ENCODE assay signal across 28 mouse cellular contexts in genomic region chr10:8511760-8512159, GRCm38 (mm10). TPM values are rescaled to one million over a fixed set of nuclear protein-coding genes. Genes with fewer than 3 reads are reported as not detected.
DNase-seq lines count a peak whose midpoint lies in the region; ATAC-seq and TF ChIP-seq lines count a peak whose summit lies in the region.
"Had no signal": no experiment of that assay in that cellular context is flagged by ENCODE, and none has a peak within 500 bp of the region (broad histone marks: within the 10 kb centered on the region; RNA-seq: fewer than 3 reads in every experiment).

No protein-coding gene starts in this region.

- 48% methylated on average over 8 of the region's 8 CpGs for WGBS in forebrain, postnatal 0 days
- 78% methylated on average over 8 of the region's 8 CpGs for WGBS in forebrain, embryonic 13.5 days

- H3K27ac ChIP-seq in forebrain, postnatal 0 days (ENCODE audit: low read depth, low read length) = peak overlapping the region; percentile 29; the same call in 1 of the 2 replicates
- no peak overlapping the region for H3K27ac ChIP-seq in forebrain, embryonic 13.5 days
- peak overlapping the region; percentile 60 for H3K27ac ChIP-seq in layer of hippocampus, adult 2 months
- H3K27ac ChIP-seq: heart, adult 2 months; hindbrain, embryonic 12.5 days; left cerebral cortex, adult 2 months; limb, embryonic 10.5 days; liver, embryonic 15.5 days; lung, embryonic 15.5 days had no signal

- H3K9me3 ChIP-seq in forebrain, postnatal 0 days (ENCODE audit: low read length) = no peaks in the 10 kb centered on the region
- no peaks in the 10 kb centered on the region for H3K9me3 ChIP-seq in forebrain, embryonic 13.5 days (replicated peaks)
- H3K9me3 ChIP-seq: hindbrain, embryonic 12.5 days; limb, embryonic 10.5 days; liver, embryonic 15.5 days; lung, embryonic 15.5 days had no signal

- H3K4me3 ChIP-seq in forebrain, postnatal 0 days (ENCODE audit: low read depth, low read length) = no peak overlapping the region
- H3K4me3 ChIP-seq in forebrain, embryonic 13.5 days = no peak overlapping the region
- H3K4me3 ChIP-seq in layer of hippocampus, adult 2 months = no peak overlapping the region; the same call in 1 of the 2 replicates
- H3K4me3 ChIP-seq: heart, adult 2 months; hindbrain, embryonic 12.5 days; left cerebral cortex, adult 2 months; limb, embryonic 10.5 days; liver, embryonic 15.5 days; lung, embryonic 15.5 days; myocyte had no signal

- no peaks in the 10 kb centered on the region for H3K27me3 ChIP-seq in forebrain, postnatal 0 days (ENCODE audit: insufficient read depth, low read length)
- peaks cover 7% of the 10 kb centered on the region for H3K27me3 ChIP-seq in forebrain, embryonic 13.5 days
- H3K27me3 ChIP-seq: CH12.LX, Patski had no signal

- DNase-seq in forebrain, postnatal 0 days = peak; percentile 53
- DNase-seq in layer of hippocampus, adult 2 months (ENCODE audit: low spot score in 2 of 2) = peak; percentile 25 to 33
- DNase-seq in layer of hippocampus, adult 9-10 months (ENCODE audit: low spot score) = no peak
- peak; percentile 15 for DNase-seq in right cerebral cortex, postnatal 4 days
- DNase-seq in right cerebral cortex, postnatal 36 days (ENCODE audit: low spot score in 2 of 2) = no peak
- DNase-seq: adrenal gland, postnatal 36 days; B cell, adult 2 months; gastrocnemius, postnatal 14 days; heart, adult 2 months; kidney, adult 8-10 months; kidney, postnatal 10 days; liver; lung, postnatal 4 days; midbrain, embryonic 14.5 days; thymus, postnatal 36 days had no signal

- H3K4me2 ChIP-seq in forebrain, postnatal 0 days (ENCODE audit: low read depth) = no peak overlapping the region
- H3K4me2 ChIP-seq in forebrain, embryonic 13.5 days = no peak overlapping the region
- H3K4me2 ChIP-seq: hindbrain, embryonic 12.5 days; liver, embryonic 15.5 days; lung, embryonic 15.5 days had no signal

- no peaks in the 10 kb centered on the region for H3K4me1 ChIP-seq in forebrain, postnatal 0 days (ENCODE audit: insufficient read depth)
- no peaks in the 10 kb centered on the region for H3K4me1 ChIP-seq in forebrain, embryonic 13.5 days
- H3K4me1 ChIP-seq: liver, embryonic 15.5 days had no signal

- ATAC-seq in forebrain, postnatal 0 days = peak; percentile 66
- no peak; the same call in 1 of the 2 replicates for ATAC-seq in forebrain, embryonic 13.5 days
- no peak for ATAC-seq in granulocyte monocyte progenitor cell, adult 5-6 weeks (replicated peaks; ENCODE audit: poor library complexity, severe bottlenecking)
- ATAC-seq: inflammation-experienced regulatory T-cells, adult 6 months; Patski had no signal

- no peak overlapping the region for H3K9ac ChIP-seq in forebrain, postnatal 0 days
- no peak overlapping the region for H3K9ac ChIP-seq in forebrain, embryonic 13.5 days
- H3K9ac ChIP-seq: hindbrain, embryonic 12.5 days; liver, embryonic 15.5 days; lung, embryonic 15.5 days had no signal

- H3K36me3 ChIP-seq in forebrain, postnatal 0 days (ENCODE audit: insufficient read depth) = no peaks in the 10 kb centered on the region
- no peaks in the 10 kb centered on the region for H3K36me3 ChIP-seq in forebrain, embryonic 13.5 days (ENCODE audit: poor library complexity, severe bottlenecking)
- H3K36me3 ChIP-seq: G1E; hindbrain, embryonic 12.5 days; liver, embryonic 15.5 days; lung, embryonic 15.5 days had no signal

- TF ChIP-seq CTCF in forebrain, postnatal 0 days (IDR thresholded peaks at IDR 0.05; ENCODE audit: low read depth) = no peak
- TF ChIP-seq CTCF in layer of hippocampus, adult 2 months (conservative IDR thresholded peaks at IDR 0.05) = no peak

RNA-seq across cellular contexts. Expression of gene Ust, which starts 6.9 kb away (rescaled TPM):
- 8.9 and 9.6 TPM in 2 replicates for total RNA-seq in forebrain, postnatal 0 days (2014; rRNA removed)
- polyA plus RNA-seq in forebrain, postnatal 0 days (2015; fragmentation: Nextera tagmentation; extraction: Ambion mirVana) = 5.2 and 5.7 TPM in 2 replicates
- polyA plus RNA-seq in forebrain, embryonic 13.5 days (2015; fragmentation: Nextera tagmentation; extraction: Ambion mirVana) = 2.3 and 4.0 TPM in 2 replicates
- total RNA-seq in layer of hippocampus, adult 2 months (2021) = 10 to 100 TPM; 62.3 to 64.1 TPM
- total RNA-seq in granulocyte monocyte progenitor cell, adult 5-6 weeks (2014; fragmentation: Nextera tagmentation) = 0.17 and 0.96 TPM in 2 replicates
- total RNA-seq in granulocyte monocyte progenitor cell, adult 5-6 weeks (2017) = 0.56 TPM in 1 of 2 replicates, not detected in the other
- total RNA-seq: CH12.LX; megakaryocyte-erythroid progenitor cell, adult 5-6 weeks had no signal
- polyA plus RNA-seq: G1E had no signal

Comparison
In these comparisons a context has a peak if more than half of its experiments do, and no peak if none do; other contexts are left out.
1. DNase-seq: peak in forebrain, postnatal 0 days (single experiment), layer of hippocampus, adult 2 months (2 of 2) and right cerebral cortex, postnatal 4 days (single experiment); none in layer of hippocampus, adult 9-10 months (single experiment) and right cerebral cortex, postnatal 36 days (0 of 2).